Mouse (Mus musculus) cortical plate, adult 2 months (tissue): Measurements from ENCODE around the gene Nsun7.

Experiments
- CTCF ChIP-seq: fragments of 200-500 bp; IDR thresholded peaks from 2 replicates; pipeline ENCODE4 v1.5.1; 2011; ENCODE audit warnings: mild to moderate bottlenecking, control low read depth, low read length; ENCODE audit not compliant: insufficient read depth; ENCODE audit errors: extremely low read depth
- POLR2A ChIP-seq: fragments of 200-500 bp; IDR thresholded peaks from 2 replicates; pipeline ENCODE4 v1.6.1; 2011; ENCODE audit warnings: mild to moderate bottlenecking, low read length, control low read depth; ENCODE audit not compliant: insufficient read depth; ENCODE audit errors: extremely low read depth

- no peak for TF ChIP-seq CTCF
- TF ChIP-seq POLR2A, result no peak
Observed at GRCm38 (mm10) chr5:66259000-66259399, 697 bp upstream of the Nsun7 start.
